Comparison of ENCODE assay signal across 26 mouse cellular contexts in genomic region chr2:57268839-57269238, GRCm38 (mm10). TPM values are rescaled to one million over a fixed set of nuclear protein-coding genes. Genes with fewer than 3 reads are reported as not detected.
DNase-seq lines count a peak whose midpoint lies in the region; ATAC-seq lines count a peak whose summit lies in the region.
"Had no signal": no experiment of that assay in that cellular context is flagged by ENCODE, and none has a peak within 500 bp of the region (broad histone marks: within the 10 kb centered on the region; RNA-seq: fewer than 3 reads in every experiment).

No protein-coding gene starts in this region.

- peaks cover 3% of the 10 kb centered on the region; the same call in 1 of the 2 replicates for H3K9me3 ChIP-seq in forebrain, embryonic 10.5 days
- H3K9me3 ChIP-seq in forebrain, embryonic 11.5 days (ENCODE audit: control insufficient read depth, low read length) = no peaks in the 10 kb centered on the region
- H3K9me3 ChIP-seq in midbrain, embryonic 11.5 days (ENCODE audit: control insufficient read depth, low read length) = no peaks in the 10 kb centered on the region
- no peaks in the 10 kb centered on the region for H3K9me3 ChIP-seq in midbrain, embryonic 10.5 days (replicated peaks)
- H3K9me3 ChIP-seq: embryonic facial prominence, embryonic 12.5 days; G1E; hindbrain, embryonic 15.5 days; limb, embryonic 12.5 days; midbrain, embryonic 13.5 days had no signal

- peak overlapping the region; percentile 83 for H3K27ac ChIP-seq in forebrain, embryonic 10.5 days
- H3K27ac ChIP-seq in forebrain, embryonic 11.5 days (ENCODE audit: low read depth, low read length) = no peak overlapping the region
- no peak overlapping the region for H3K27ac ChIP-seq in midbrain, embryonic 11.5 days (ENCODE audit: low read depth, low read length)
- no peak overlapping the region for H3K27ac ChIP-seq in midbrain, embryonic 10.5 days (replicated peaks)
- H3K27ac ChIP-seq: embryonic facial prominence, embryonic 12.5 days; heart, adult 2 months; hindbrain, embryonic 15.5 days; limb, embryonic 12.5 days; macrophage; midbrain, embryonic 13.5 days had no signal

- 94% methylated on average over 3 of the region's 3 CpGs for WGBS in forebrain, embryonic 10.5 days
- WGBS in forebrain, embryonic 11.5 days = 88% methylated on average over 3 of the region's 3 CpGs
- WGBS in midbrain, embryonic 11.5 days = 91% methylated on average over 3 of the region's 3 CpGs
- WGBS in midbrain, embryonic 10.5 days = 89% methylated on average over 3 of the region's 3 CpGs

- peaks cover 8% of the 10 kb centered on the region; the same call in 1 of the 2 replicates for H3K36me3 ChIP-seq in forebrain, embryonic 10.5 days (replicated peaks)
- no peaks in the 10 kb centered on the region for H3K36me3 ChIP-seq in forebrain, embryonic 11.5 days (ENCODE audit: control insufficient read depth, insufficient read depth, low read length)
- H3K36me3 ChIP-seq in midbrain, embryonic 11.5 days (ENCODE audit: control insufficient read depth, insufficient read depth, low read length) = no peaks in the 10 kb centered on the region
- H3K36me3 ChIP-seq in midbrain, embryonic 10.5 days = no peaks in the 10 kb centered on the region; the same call in 1 of the 2 replicates
- H3K36me3 ChIP-seq: embryonic facial prominence, embryonic 12.5 days; hindbrain, embryonic 15.5 days; midbrain, embryonic 13.5 days had no signal

- no peak for DNase-seq in forebrain, embryonic 10.5 days (ENCODE audit: extremely low spot score, low spot score)
- DNase-seq in forebrain, embryonic 11.5 days (ENCODE audit: low spot score) = no peak
- peak; percentile 23 for DNase-seq in midbrain, embryonic 11.5 days (ENCODE audit: low spot score, missing footprints)
- no peak for DNase-seq in midbrain, embryonic 10.5 days (ENCODE audit: low spot score)
- DNase-seq in right cerebral cortex, postnatal 4 days = no peak
- DNase-seq: adrenal gland, postnatal 14 days; cerebellum, postnatal 10 days; gastrocnemius, postnatal 14 days; heart, adult 2 months; kidney, adult 9 months; kidney, postnatal 14 days; layer of hippocampus, postnatal 36 days; liver, postnatal 0 days; retina, postnatal 1 day; thymus, postnatal 14 days had no signal

- H3K4me1 ChIP-seq in forebrain, embryonic 10.5 days = peaks cover 40% of the 10 kb centered on the region
- H3K4me1 ChIP-seq in forebrain, embryonic 11.5 days (replicated peaks; ENCODE audit: control insufficient read depth, insufficient read depth, low read length) = peaks cover 5% of the 10 kb centered on the region; the same call in 1 of the 2 replicates
- H3K4me1 ChIP-seq in midbrain, embryonic 11.5 days (ENCODE audit: control insufficient read depth, insufficient read depth, low read length) = peaks cover 9% of the 10 kb centered on the region; the same call in 1 of the 2 replicates
- peaks cover 27% of the 10 kb centered on the region for H3K4me1 ChIP-seq in midbrain, embryonic 10.5 days
- H3K4me1 ChIP-seq: hindbrain, embryonic 15.5 days; limb, embryonic 12.5 days had no signal

- no peak for ATAC-seq in forebrain, embryonic 11.5 days (replicated peaks; ENCODE audit: low FRiP score)
- ATAC-seq in midbrain, embryonic 11.5 days (ENCODE audit: low FRiP score) = no peak
- ATAC-seq in hematopoietic stem cell, adult 5-6 weeks (replicated peaks in 1 of 2; ENCODE audit: insufficient read depth in 1 of 2, low FRiP score in 2 of 2, low TSS enrichment in 1 of 2, low read depth in 1 of 2, poor library complexity in 2 of 2, severe bottlenecking in 2 of 2) = peak; percentile 39 to 56; a peak in 3 of 4 replicates
- ATAC-seq in activated CD4-positive, CD25-positive, alpha-beta regulatory T cell, adult 4 months = no peak
- ATAC-seq: forebrain, embryonic 14.5 days; liver, postnatal 0 days; lung, postnatal 0 days; midbrain, embryonic 13.5 days had no signal

- H3K4me3 ChIP-seq in forebrain, embryonic 10.5 days = no peak overlapping the region
- no peak overlapping the region for H3K4me3 ChIP-seq in forebrain, embryonic 11.5 days (ENCODE audit: low read depth, low read length)
- no peak overlapping the region for H3K4me3 ChIP-seq in midbrain, embryonic 11.5 days (ENCODE audit: low read depth, low read length)
- no peak overlapping the region for H3K4me3 ChIP-seq in midbrain, embryonic 10.5 days
- H3K4me3 ChIP-seq: embryonic facial prominence, embryonic 12.5 days; heart, adult 2 months; hindbrain, embryonic 15.5 days; limb, embryonic 12.5 days; midbrain, embryonic 13.5 days had no signal

- H3K4me2 ChIP-seq in forebrain, embryonic 11.5 days (ENCODE audit: low read depth, low read length, severe bottlenecking) = no peak overlapping the region
- H3K4me2 ChIP-seq in midbrain, embryonic 11.5 days = no peak overlapping the region
- H3K4me2 ChIP-seq: embryonic facial prominence, embryonic 12.5 days; hindbrain, embryonic 15.5 days; limb, embryonic 12.5 days; liver, embryonic 11.5 days; midbrain, embryonic 13.5 days had no signal

- no peak overlapping the region for H3K9ac ChIP-seq in forebrain, embryonic 11.5 days (ENCODE audit: low read length)
- no peak overlapping the region for H3K9ac ChIP-seq in midbrain, embryonic 11.5 days (ENCODE audit: low read length)
- H3K9ac ChIP-seq: embryonic facial prominence, embryonic 12.5 days; hindbrain, embryonic 15.5 days; limb, embryonic 12.5 days; liver, postnatal 0 days; midbrain, embryonic 13.5 days had no signal

- peaks cover 5% of the 10 kb centered on the region; the same call in 1 of the 2 replicates for H3K27me3 ChIP-seq in forebrain, embryonic 10.5 days (ENCODE audit: poor library complexity, severe bottlenecking)
- no peaks in the 10 kb centered on the region for H3K27me3 ChIP-seq in forebrain, embryonic 11.5 days (ENCODE audit: control insufficient read depth, insufficient read depth, low read length)
- peaks cover 16% of the 10 kb centered on the region for H3K27me3 ChIP-seq in midbrain, embryonic 11.5 days (ENCODE audit: control insufficient read depth, insufficient read depth, low read length)
- peaks cover 39% of the 10 kb centered on the region for H3K27me3 ChIP-seq in midbrain, embryonic 10.5 days (ENCODE audit: low read depth, poor library complexity, severe bottlenecking)
- H3K27me3 ChIP-seq: embryonic facial prominence, embryonic 12.5 days; hindbrain, embryonic 15.5 days; limb, embryonic 12.5 days had no signal

RNA-seq across cellular contexts. Expression of gene Gpd2, which starts 31.4 kb away (rescaled TPM):
- polyA plus RNA-seq in forebrain, embryonic 10.5 days (2016; fragmentation: Nextera tagmentation; extraction: Ambion mirVana) = 37.5 and 39.5 TPM in 2 replicates
- 29.0 and 29.4 TPM in 2 replicates for polyA plus RNA-seq in forebrain, embryonic 11.5 days (2014; fragmentation: Nextera tagmentation; extraction: Ambion mirVana)
- polyA plus RNA-seq in midbrain, embryonic 11.5 days (2014; fragmentation: Nextera tagmentation; extraction: Ambion mirVana) = 14.6 and 15.8 TPM in 2 replicates
- 21.4 and 24.4 TPM in 2 replicates for polyA plus RNA-seq in midbrain, embryonic 10.5 days (2016; fragmentation: Nextera tagmentation; extraction: Ambion mirVana)
- 38.4 and 41.2 TPM in 2 replicates for total RNA-seq in hematopoietic stem cell, adult 5-6 weeks (2017)
- 10 to 100 TPM; 13.9 to 14.6 TPM for polyA plus RNA-seq in activated CD4-positive, CD25-positive, alpha-beta regulatory T cell, adult 4 months (2017; shearing (Covaris generic))

Comparison
In these comparisons a context has a peak if more than half of its experiments do, and no peak if none do; other contexts are left out.
1. ATAC-seq: peak in hematopoietic stem cell, adult 5-6 weeks (2 of 2); none in forebrain, embryonic 11.5 days (single experiment), midbrain, embryonic 11.5 days (single experiment) and activated CD4-positive, CD25-positive, alpha-beta regulatory T cell, adult 4 months (single experiment).